Mouse (Mus musculus) kidney, adult 2 months (tissue): ENCODE data around the gene Krt81.

Experiments used
- CTCF ChIP-seq: fragments of 200-500 bp; conservative IDR thresholded peaks from 2 replicates; pipeline ENCODE4 v1.5.1; 2011; ENCODE audit warnings: low read depth, mild to moderate bottlenecking, control low read depth, low read length, moderate library complexity, mixed read lengths; ENCODE audit not compliant: insufficient read depth, insufficient read length
- POLR2A ChIP-seq: fragments of 200-500 bp; IDR thresholded peaks from one replicate; pipeline ENCODE4 v1.6.1; 2011; ENCODE audit warnings: low read depth, low read length, control low read depth

GRCm38 (mm10) chr15:101413916-101414635 lies 49.5 kb downstream of the Krt81 start:
- TF ChIP-seq CTCF (no peak), POLR2A (no peak)
